Mouse (Mus musculus): ENCODE data around the gene Lpcat2b.
A peak's percentile ranks its signal among the peaks of the same experiment; 100 is the strongest.
"Not testable (repeated sequence)": the region's sequence is repeated elsewhere in the genome, so short reads cannot be mapped to it uniquely, and the experiment has no call there.

Lpcat2b gene

DNA sequence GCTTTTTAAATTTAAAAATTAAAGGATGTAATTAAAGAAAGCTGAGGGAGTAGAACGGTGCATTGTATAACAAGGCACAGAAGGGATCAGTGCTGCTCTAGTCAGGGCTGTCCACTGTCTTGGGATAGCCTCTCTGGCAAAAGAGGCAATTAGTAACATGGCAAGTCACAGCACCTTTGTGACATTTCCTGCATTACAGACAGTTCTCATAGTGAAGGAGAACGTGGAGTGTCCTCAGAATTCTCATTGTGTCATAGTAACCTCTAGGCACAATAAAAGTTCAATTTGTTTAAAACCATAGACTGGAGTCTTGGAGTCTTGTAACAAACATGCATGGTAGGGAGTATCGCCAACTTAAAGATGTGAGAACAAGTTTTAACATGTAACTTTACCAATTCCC is at the start of gene Lpcat2b:
Gene Lpcat2b, plus strand, starts transcription at position 301 of the 400 bp plus-strand sequence.
- DNase-seq (ENCODE audit: low spot score in 2 of 2): no peak

- not testable (repeated sequence) for DNase-seq (ENCODE audit: low spot score in 2 of 2)
Observed at GRCm38 (mm10) chr5:107386448-107386847, 44.9 kb upstream of the Lpcat2b start.

DNA sequence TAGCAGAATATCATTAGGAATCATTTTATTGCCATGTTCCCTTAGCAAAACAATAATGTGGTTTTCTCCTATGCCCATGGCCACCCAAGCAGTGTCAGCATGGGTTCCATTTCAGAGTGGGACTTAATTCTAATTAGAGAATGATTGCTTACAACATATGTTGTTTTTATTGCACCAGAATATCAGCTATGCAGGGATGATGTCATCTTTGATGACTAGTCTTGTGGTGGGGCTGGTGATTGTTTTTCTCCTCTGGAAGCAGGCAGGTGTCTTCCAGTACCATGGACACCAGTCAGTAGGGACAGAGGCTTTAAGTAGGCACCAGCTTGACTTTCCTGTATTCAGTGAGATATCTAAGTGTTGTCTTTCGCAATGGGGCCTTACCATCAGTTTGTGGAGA is 43.6 kb upstream of the Lpcat2b start:
- no peak for DNase-seq (ENCODE audit: low spot score in 2 of 2)

DNA sequence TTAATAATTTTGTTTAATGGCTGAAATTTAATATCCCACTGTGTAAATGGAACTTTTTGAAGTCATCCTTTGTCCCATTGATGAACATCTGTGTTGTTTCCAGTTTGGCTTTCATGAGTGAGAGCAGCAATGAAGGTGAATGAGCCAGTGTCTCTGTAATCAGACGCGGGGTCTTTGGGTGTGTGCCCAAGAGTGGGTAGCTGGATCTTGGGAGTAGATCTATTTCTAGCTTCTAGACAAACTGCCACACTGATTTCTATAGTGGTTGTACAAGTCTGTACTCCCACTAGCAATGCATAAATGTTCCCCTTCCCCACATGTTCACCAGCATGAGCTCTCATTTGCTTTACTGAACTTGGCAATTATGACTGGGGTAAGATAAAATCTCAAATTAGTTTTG is 42.0 kb upstream of the Lpcat2b start:
- no peak for DNase-seq (ENCODE audit: low spot score in 2 of 2)

DNA sequence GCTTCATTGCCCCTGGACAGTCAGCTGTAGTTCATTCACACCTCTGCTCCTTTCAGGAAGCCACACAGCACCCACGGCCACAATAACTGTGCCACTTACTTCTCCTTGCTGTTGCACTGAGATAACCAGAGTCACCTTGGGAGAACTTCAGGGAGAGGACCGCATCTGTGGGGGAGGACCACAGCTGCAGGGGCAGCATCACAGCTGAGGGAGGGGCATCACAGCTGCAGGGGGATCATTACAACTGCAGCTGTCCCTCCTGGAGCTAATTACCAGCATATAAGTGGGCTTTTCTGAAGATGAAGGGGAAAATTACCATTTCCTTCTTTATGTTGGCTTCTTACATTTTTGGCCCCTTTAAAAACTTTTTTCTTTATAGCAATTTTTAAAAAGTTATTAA is 36.9 kb upstream of the Lpcat2b start:
- no peak for DNase-seq (ENCODE audit: low spot score in 2 of 2)

DNA sequence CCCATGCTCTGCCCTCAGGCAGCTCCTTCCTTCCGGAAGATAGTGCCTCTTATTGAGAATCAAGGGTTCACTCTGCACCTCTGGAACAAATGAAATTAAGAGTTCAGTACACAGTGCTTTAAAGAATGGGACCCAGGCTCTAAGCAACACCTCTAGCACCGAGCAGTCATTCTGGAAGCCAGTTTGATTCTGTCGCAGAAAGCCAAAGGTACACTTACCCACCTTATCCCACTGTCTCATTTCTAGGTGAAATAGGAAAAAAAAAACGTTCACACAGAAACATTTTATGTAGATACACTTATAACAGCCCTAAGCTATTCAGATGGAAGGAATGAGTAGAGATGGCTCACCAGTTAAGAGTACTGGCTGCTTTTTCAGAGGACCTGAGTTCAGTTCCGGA is 28.9 kb upstream of the Lpcat2b start, which contains the start of gene Ephx4:
Gene Ephx4, plus strand, starts transcription at position 301 of the 400 bp plus-strand sequence.
- DNase-seq (ENCODE audit: low spot score in 2 of 2): no peak

GRCm38 (mm10) chr5:107403011-107403946 is 28.1 kb upstream of the Lpcat2b start:
- DNase-seq (ENCODE audit: low spot score in 2 of 2): no peak

DNA sequence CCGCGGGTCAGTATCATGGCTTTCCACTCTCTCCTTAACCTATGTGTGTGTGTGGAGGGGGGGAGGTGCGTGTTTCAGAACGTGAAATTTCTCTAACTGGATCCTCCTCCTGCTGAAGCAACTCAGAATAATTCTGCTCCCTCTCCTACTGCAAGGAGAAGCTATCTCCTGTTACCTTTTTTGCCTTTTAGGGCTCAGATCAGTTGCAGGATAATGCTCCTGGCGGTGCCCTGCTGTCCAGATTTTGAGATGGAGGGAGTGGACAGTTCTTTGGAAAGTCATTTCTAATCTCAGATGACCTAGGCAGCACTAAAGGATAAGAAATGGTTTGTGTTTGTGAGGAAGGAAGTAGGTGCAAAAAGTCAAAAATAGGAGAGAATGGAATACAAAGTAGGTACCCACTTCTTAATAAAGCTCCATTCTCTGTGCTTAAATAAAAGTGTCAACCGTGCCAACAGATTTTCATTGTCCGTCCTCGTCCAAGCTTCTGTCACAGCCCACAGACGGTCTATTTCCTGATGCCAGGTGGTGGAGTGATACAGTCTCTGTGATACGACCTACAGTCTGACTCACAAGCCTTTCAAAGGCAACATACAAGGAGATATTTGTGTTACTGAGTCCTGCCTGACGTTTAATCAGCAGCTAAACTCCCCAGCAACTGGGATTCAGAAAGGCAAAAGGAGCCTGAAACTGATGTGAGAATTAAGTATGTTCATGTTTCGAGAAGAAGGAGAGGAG is 27.2 kb upstream of the Lpcat2b start:
- DNase-seq (ENCODE audit: low spot score in 2 of 2): no peak

GRCm38 (mm10) chr5:107405361-107405760 is 26.0 kb upstream of the Lpcat2b start:
- DNase-seq (ENCODE audit: low spot score in 2 of 2): no peak

DNA sequence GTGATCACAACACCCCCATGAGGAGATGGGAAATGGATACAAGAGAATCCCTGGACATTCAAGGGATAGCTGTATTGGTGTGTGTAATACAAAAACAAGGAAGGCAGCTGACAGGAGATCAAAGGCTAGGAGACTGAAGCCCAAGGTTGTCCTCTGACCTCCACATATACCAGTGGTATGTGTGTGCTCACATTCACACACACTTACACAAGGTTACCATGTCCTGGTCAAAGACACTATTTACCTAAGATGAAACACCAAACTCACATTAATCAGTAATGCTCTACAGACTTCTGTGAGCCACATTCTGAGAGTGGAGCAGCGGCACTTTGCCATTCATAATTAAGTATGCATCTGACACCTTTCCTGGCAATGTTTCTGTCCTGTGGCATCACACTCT is 21.0 kb upstream of the Lpcat2b start:
- no peak for DNase-seq (ENCODE audit: low spot score in 2 of 2)

DNA sequence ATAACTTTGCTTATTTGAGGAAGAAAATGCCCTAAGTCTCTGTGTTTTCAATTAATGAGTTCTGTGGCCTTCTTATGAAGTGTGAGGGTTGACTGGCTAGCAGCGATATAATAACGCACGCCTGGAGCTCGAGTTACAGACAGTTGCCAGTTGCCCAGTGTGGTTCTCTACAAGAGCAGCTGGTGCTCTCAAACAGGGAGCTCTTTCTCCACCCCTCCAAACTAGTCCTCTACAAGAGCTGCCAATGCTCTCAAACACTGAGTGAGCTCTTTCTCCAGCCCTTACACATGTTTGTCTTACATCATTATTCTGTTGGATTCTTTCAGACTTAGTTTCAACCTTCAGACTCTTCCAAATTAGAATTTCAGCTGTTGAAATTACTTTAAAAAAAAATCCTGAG is 20.0 kb upstream of the Lpcat2b start:
- DNase-seq (ENCODE audit: low spot score in 2 of 2): no peak

GRCm38 (mm10) chr5:107412285-107412684 is 19.1 kb upstream of the Lpcat2b start:
- DNase-seq (ENCODE audit: low spot score in 2 of 2): no peak

DNA sequence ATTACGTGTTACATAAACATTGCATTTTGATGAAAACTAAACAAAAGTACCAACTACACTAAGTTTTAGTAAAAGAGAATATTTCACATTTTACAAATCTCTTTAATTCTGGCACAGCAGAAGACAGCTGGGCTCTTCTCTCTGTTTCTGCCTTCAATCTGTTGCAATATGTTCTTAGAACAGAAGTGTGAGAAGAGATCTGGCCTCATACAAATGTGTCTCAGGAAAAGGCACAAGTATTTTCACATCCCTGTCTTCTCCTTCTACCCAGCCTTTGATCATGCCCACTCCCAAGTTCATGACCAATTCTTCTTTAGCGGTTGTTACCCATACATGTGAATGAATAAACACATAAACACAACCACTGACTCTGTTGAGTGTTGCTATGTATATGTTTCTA is 16.3 kb upstream of the Lpcat2b start:
- no peak for DNase-seq (ENCODE audit: low spot score in 2 of 2)

DNA sequence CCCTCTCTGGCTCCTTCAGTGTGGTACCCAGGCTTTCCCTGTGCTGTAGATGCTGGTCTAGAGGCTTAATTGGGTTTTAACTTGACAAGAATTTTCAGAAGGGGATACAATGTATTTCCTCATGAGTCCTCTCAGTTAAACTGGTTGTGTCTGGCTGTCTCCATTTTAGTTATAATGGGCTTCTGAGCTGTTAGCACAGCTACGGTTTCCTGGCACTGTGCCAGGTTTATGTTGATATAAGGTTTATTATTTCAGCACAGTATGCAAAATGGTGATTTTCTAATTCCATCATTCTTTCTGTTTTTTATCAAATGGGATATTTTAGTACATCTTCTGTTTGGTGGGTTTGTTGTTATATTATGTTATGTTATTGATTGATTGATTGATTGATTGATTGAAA is 9.7 kb upstream of the Lpcat2b start:
- no peak for DNase-seq (ENCODE audit: low spot score in 2 of 2)

DNA sequence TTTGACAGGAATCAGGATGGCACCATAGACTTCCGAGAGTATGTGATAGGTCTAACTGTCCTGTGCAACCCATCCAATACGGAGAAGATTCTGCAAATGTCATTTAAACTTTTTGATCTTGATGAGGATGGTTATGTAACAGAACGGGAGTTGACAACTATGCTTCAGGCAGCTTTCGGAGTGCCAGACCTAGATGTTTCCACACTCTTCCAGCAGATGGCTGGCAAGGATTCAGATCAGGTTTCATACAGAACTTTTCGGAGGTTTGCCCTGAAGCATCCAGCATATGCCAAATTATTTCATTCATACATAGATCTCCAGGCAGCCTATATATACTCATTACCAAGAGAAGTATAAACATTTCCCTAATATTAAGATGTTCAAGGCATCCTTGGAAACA is 2.7 kb downstream of the Lpcat2b start:
- no peak for DNase-seq (ENCODE audit: low spot score in 2 of 2)

- DNase-seq (ENCODE audit: low spot score in 2 of 2): no peak
Observed at GRCm38 (mm10) chr5:107436185-107436584, 4.8 kb downstream of the Lpcat2b start.

DNA sequence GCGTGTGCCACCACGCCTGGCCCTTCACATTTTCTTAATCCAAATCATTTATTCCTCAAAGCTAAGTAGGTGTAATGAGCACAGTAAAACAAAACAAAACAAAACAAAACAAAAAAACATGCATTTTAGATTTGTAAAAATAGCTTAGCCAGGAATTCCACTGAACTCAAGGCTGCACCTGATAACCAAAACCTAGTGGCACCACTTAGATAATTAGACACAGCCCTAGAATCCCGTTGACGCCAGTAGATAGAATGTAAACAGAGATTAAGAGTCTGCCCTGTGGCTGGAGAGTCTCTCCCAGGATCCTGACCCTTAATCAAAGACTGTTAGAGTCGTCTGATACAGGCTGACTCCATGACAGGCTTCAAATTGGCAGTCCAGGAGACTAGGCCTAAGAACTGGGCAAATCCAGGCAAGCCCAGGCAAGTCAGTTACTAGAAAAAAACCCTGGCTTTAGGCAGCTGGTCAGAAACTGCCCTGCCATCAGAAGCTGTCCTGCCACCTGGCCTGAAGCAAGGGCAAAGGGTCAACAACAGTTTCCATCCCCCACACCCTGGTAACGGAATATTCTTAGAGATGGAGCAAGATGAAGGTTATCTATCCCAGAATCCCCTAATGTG is 5.3 kb downstream of the Lpcat2b start:
- DNase-seq (ENCODE audit: low spot score in 2 of 2): peak in 1 of 2 experiments; percentile 3

GRCm38 (mm10) chr5:107437464-107438281 is 6.3 kb downstream of the Lpcat2b start, which contains the start of gene Btbd8:
Gene Btbd8 (plus strand): TSS chr5:107437997.
- peak; percentile 92 to 95 for DNase-seq (ENCODE audit: low spot score in 2 of 2)

GRCm38 (mm10) chr5:107438353-107438752 is 7.0 kb downstream of the Lpcat2b start:
- DNase-seq (ENCODE audit: low spot score in 2 of 2): no peak

GRCm38 (mm10) chr5:107441881-107442280 is 10.5 kb downstream of the Lpcat2b start:
- DNase-seq (ENCODE audit: low spot score in 2 of 2): no peak

DNA sequence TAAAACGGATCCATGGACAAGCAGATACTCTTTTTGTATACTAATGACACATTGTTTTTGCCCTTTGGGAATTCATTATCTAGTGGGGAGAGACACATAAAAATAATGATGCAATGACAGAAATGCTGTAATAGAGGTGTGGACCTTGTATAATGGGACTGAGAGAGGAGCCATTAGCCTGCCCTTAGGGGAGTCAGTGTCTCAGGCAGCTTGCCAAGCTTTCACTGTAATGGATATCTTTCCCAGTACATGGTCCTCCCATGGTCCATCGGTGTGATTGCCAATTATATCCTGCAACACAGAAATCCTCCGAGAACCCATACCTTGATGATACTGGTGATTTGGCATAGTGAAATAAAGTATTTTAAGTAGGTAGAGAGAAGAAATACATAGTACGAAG is 12.9 kb downstream of the Lpcat2b start:
- DNase-seq (ENCODE audit: low spot score in 2 of 2): no peak
